Mouse (Mus musculus) lung, embryonic 14.5 days (tissue): ENCODE results near the gene Uri1. TPM values are rescaled to one million over a fixed set of nuclear protein-coding genes. Genes with fewer than 3 reads are reported as not detected.

Experiments used
- ATAC-seq: fragments of 200-750 bp; cut with Nextera tagmentation; 2 replicates; pipeline ENCODE4 v1.8.0; 2017; ENCODE audit warnings: mild to moderate bottlenecking, moderate TSS enrichment, moderate library complexity; ENCODE audit not compliant: insufficient read depth
- DNase-seq: peaks from one replicate; pipeline ENCODE4 v3.0.0-alpha.2; 2015
- H3K27ac ChIP-seq: fragments of 300-500 bp; sonication (generic); 2 replicates; pipeline ENCODE4 v1.5.1; 2014; ENCODE audit warnings: low read depth, mild to moderate bottlenecking, moderate library complexity
- H3K27me3 ChIP-seq: fragments of 300-500 bp; sonication (generic); 2 replicates; pipeline ENCODE4 v1.6.1; 2014; ENCODE audit warnings: low read length, control low read depth; ENCODE audit not compliant: insufficient read depth
- H3K36me3 ChIP-seq: fragments of 300-500 bp; sonication (generic); 2 replicates; pipeline ENCODE4 v1.6.1; 2014; ENCODE audit warnings: control low read depth; ENCODE audit not compliant: insufficient read depth
- H3K4me1 ChIP-seq: fragments of 300-500 bp; sonication (generic); 2 replicates; pipeline ENCODE4 v1.6.1; 2014; ENCODE audit warnings: antibody characterized with exemption, control low read depth; ENCODE audit not compliant: insufficient read depth
- H3K4me2 ChIP-seq: fragments of 300-500 bp; sonication (generic); 2 replicates; pipeline ENCODE4 v1.6.1; 2014; ENCODE audit warnings: mild to moderate bottlenecking
- H3K4me3 ChIP-seq: fragments of 300-500 bp; sonication (generic); 2 replicates; pipeline ENCODE4 v1.5.1; 2014; ENCODE audit warnings: low read depth, low read length
- H3K9ac ChIP-seq: fragments of 300-500 bp; sonication (generic); 2 replicates; pipeline ENCODE4 v1.6.1; 2014
- H3K9me3 ChIP-seq: fragments of 300-500 bp; sonication (generic); 2 replicates; pipeline ENCODE4 v1.6.1; 2016; ENCODE audit warnings: low read depth, low read length, control low read depth
- CTCF ChIP-seq: IDR thresholded peaks from 2 replicates; pipeline ENCODE4 v1.5.1; 2016; ENCODE audit warnings: antibody characterized with exemption, low read depth
- WGBS: fragments of 180-500 bp; shearing (Covaris S2); extraction: QIAGEN DNeasy Blood & Tissue Kit; methylation state at CpG from one replicate; pipeline ENCODE4 v1.1.7; 2014; 5-methylcytosine and 5-hydroxymethylcytosine counted together
- polyA plus RNA-seq: library from polyadenylated mRNA; unstranded; fragments of >200 nt; fragmentation: Nextera tagmentation; extraction: Ambion mirVana; gene quantifications from 2 replicates; pipeline ENCODE4 v1.2.1, GENCODE M21; 2014

Uri1 gene
- polyA plus RNA-seq, 1 experiment from 2014 or later = 65.7 TPM

- WGBS = 63% methylated on average over 17 of the region's 17 CpGs
- Histone ChIP-seq H3K9me3 (no peaks in the 10 kb centered on the region), H3K27ac (no peak overlapping the region), H3K4me2 (no peak overlapping the region), H3K4me3 (no peak overlapping the region), H3K9ac (no peak overlapping the region), H3K27me3 (no peaks in the 10 kb centered on the region), H3K4me1 (no peaks in the 10 kb centered on the region), H3K36me3 (no peaks in the 10 kb centered on the region)
- no peak for DNase-seq
- ATAC-seq = no peak
- no peak for TF ChIP-seq CTCF
Observed at GRCm38 (mm10) chr7:37921681-37922430, 101.5 kb downstream of the Uri1 start.

- H3K4me1 ChIP-seq = no peaks in the 10 kb centered on the region
- H3K4me3 ChIP-seq = no peak overlapping the region
- no peak for TF ChIP-seq CTCF
- H3K9ac ChIP-seq = no peak overlapping the region
- no peaks in the 10 kb centered on the region for H3K36me3 ChIP-seq
- no peaks in the 10 kb centered on the region for H3K27me3 ChIP-seq
- no peak overlapping the region for H3K27ac ChIP-seq
- no peaks in the 10 kb centered on the region for H3K9me3 ChIP-seq
- WGBS = 46% methylated on average over 10 of the region's 10 CpGs
- ATAC-seq (no peak), DNase-seq (no peak)
- H3K4me2 ChIP-seq = no peak overlapping the region
Observed at GRCm38 (mm10) chr7:37918926-37919325, 104.4 kb downstream of the Uri1 start.

GRCm38 (mm10) chr7:37916762-37917439, 106.5 kb downstream of the Uri1 start:
- H3K4me2 ChIP-seq = no peak overlapping the region
- H3K9ac ChIP-seq = no peak overlapping the region
- H3K4me3 ChIP-seq = no peak overlapping the region
- no peaks in the 10 kb centered on the region for H3K9me3 ChIP-seq
- H3K27me3 ChIP-seq = no peaks in the 10 kb centered on the region
- no peaks in the 10 kb centered on the region for H3K4me1 ChIP-seq
- no peak for TF ChIP-seq CTCF
- H3K27ac ChIP-seq = no peak overlapping the region
- H3K36me3 ChIP-seq = no peaks in the 10 kb centered on the region
- ATAC-seq = no peak
- DNase-seq = no peak
- 58% methylated on average over 18 of the region's 18 CpGs for WGBS

GRCm38 (mm10) chr7:37911802-37912122, 111.6 kb downstream of the Uri1 start:
- Histone ChIP-seq H3K36me3 (no peaks in the 10 kb centered on the region), H3K9ac (no peak overlapping the region), H3K4me2 (no peak overlapping the region), H3K27me3 (no peaks in the 10 kb centered on the region), H3K9me3 (no peaks in the 10 kb centered on the region), H3K4me3 (no peak overlapping the region), H3K4me1 (no peaks in the 10 kb centered on the region), H3K27ac (peak overlapping the region; percentile 2; the same call in 1 of the 2 replicates)
- ATAC-seq (peak; percentile 63), DNase-seq (no peak)
- WGBS = 26% methylated on average over 3 of the region's 3 CpGs
- TF ChIP-seq CTCF = no peak

- 13% methylated on average over 5 of the region's 5 CpGs for WGBS
- Histone ChIP-seq H3K9ac (no peak overlapping the region), H3K36me3 (no peaks in the 10 kb centered on the region), H3K4me1 (no peaks in the 10 kb centered on the region), H3K27me3 (no peaks in the 10 kb centered on the region), H3K27ac (peak overlapping the region; percentile 2; the same call in 1 of the 2 replicates), H3K4me2 (no peak overlapping the region), H3K9me3 (no peaks in the 10 kb centered on the region), H3K4me3 (no peak overlapping the region)
- peak; percentile 38; the same call in 1 of the 2 replicates for ATAC-seq
- DNase-seq = peak; percentile 42
- no peak for TF ChIP-seq CTCF
Observed at GRCm38 (mm10) chr7:37911114-37911801, 112.1 kb downstream of the Uri1 start.

- no peak overlapping the region for H3K4me3 ChIP-seq
- no peaks in the 10 kb centered on the region for H3K4me1 ChIP-seq
- no peak for ATAC-seq
- DNase-seq = no peak
- no peaks in the 10 kb centered on the region for H3K9me3 ChIP-seq
- no peaks in the 10 kb centered on the region for H3K27me3 ChIP-seq
- no peaks in the 10 kb centered on the region for H3K36me3 ChIP-seq
- H3K9ac ChIP-seq = no peak overlapping the region
- WGBS = 76% methylated on average over 9 of the region's 9 CpGs
- no peak overlapping the region for H3K27ac ChIP-seq
- no peak overlapping the region for H3K4me2 ChIP-seq
- no peak for TF ChIP-seq CTCF
Observed at GRCm38 (mm10) chr7:37910161-37910560, 113.2 kb downstream of the Uri1 start.

Other genes starting within 250 kb of the Uri1 start
- gene Zfp536, start 249.9 kb downstream of the Uri1 start, polyA plus RNA-seq = 13.1 and 13.7 TPM in 2 replicates
- gene Ccne1, start 84.0 kb upstream of the Uri1 start, polyA plus RNA-seq = 76.4 and 79.8 TPM in 2 replicates
- 15.0 and 15.1 TPM in 2 replicates for gene 1600014C10Rik, start 159.7 kb upstream of the Uri1 start, polyA plus RNA-seq
- 4.5 and 4.7 TPM in 2 replicates for gene Plekhf1, start 204.5 kb upstream of the Uri1 start, polyA plus RNA-seq
- gene Pop4, start 247.9 kb upstream of the Uri1 start, polyA plus RNA-seq = 70.0 and 72.2 TPM in 2 replicates